Mouse (Mus musculus) right cerebral cortex, postnatal 25 days (tissue): Measurements from ENCODE around the gene Ahsa1.
A peak's percentile ranks its signal among the peaks of the same experiment; 100 is the strongest.
"Not testable (repeated sequence)": the region's sequence is repeated elsewhere in the genome, so short reads cannot be mapped to it uniquely, and the experiment has no call there.

ENCODE experiments used
- DNase-seq: peaks from one replicate; pipeline ENCODE4 v3.0.0; 2022

Gene Ahsa1

DNA sequence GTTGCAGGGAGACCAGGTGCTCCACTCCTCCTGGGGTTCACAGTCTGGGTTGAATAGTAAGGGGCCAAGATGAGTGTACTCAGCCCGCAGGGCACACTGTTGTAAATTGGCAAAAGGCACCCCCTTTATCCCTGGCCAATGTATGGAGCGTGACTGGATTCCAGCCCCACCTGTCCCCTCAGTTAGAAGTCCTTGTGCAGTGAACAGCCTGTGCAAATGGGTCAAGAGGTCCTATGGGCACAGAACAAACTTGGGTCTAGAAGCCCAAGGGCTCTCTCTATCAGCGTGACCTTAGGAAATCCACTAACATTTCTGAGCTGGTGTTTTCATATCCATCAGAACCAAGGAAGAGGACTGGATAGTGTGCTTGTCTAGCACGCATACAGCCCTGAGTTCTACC, 16.5 kb downstream of the Ahsa1 start:
- no peak for DNase-seq

DNA sequence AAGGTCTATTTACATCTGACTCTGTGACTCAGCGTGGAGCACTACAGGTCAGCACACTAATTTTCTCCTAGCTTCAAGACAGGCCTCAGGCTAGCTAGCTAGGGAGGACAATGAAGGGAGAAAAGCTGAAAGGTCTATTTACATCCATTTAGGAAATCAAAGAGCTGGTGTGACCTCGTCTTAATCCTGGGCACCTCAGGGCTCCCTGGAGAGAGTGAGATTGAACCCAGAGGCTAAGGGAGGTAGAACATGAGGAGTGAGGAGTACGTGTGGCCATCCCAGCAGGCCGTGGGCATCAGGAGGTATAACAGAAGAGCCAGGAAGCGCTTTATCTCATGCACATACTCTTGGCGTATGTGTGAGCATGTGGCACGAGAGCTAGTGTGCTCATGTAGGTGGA, 17.4 kb downstream of the Ahsa1 start:
- no peak for DNase-seq

- DNase-seq, result no peak
Measured at GRCm38 (mm10) chr12:87284268-87284667, 18.0 kb downstream of the Ahsa1 start.

DNA sequence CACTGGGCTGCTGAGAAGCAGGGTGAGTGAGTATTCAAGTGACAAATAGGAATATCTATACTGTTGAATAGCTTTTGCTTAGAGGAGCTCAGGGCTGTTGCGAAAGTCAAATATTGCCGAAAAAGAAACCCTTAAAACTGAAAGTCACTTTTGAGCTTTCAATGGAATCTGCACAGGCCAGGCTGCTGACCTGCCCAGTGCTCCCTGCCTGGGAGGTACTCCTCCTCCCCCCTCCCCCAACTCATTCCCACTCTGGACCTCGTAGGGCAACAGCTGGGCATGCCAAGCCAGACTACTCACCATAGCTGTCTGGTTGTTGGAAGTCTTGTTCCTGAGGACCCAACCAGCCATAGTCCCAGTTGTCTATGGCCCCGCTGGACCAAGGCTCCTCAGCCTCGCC, 18.4 kb downstream of the Ahsa1 start:
- no peak for DNase-seq

DNA sequence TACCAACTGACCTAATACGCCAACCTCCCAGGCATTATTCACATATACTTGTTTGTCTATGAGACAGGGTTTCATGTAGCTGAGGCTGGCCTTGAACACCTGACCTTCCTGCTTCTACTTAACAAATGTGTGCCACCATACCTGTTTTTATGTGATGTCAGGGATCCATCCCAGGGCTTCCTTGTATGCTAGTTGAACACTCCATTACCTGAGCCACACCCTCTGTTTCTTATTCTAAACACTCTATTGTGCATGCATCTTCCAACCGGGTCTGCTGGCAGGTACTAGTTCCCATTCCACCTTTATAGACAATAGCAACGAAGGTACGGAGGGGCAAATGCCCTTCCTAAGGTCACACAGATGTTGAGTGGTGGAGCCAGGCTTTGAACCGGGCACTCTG, 22.8 kb downstream of the Ahsa1 start:
- DNase-seq, result no peak

- DNase-seq, result no peak
Measured at GRCm38 (mm10) chr12:87293934-87294333, 27.7 kb downstream of the Ahsa1 start.

GRCm38 (mm10) chr12:87299037-87299656, 32.9 kb downstream of the Ahsa1 start:
- peak; percentile 18 for DNase-seq

GRCm38 (mm10) chr12:87299657-87300440, 33.6 kb downstream of the Ahsa1 start, which contains the start of gene Ism2:
Gene Ism2, minus strand, starts transcription at chr12:87299705.
- DNase-seq, result peak; percentile 28

DNA sequence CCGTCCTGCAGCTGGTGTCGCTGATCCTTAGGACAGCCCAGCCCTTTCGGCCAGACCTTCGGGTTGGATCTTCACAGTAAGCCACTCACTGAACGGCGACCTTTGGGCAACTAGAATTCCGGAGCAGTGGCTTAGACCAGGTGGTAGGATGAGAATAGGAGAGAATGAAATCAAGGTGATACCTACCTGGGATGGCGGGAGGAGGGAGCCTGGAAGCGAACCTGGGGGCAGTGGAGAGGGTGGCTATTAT, 34.1 kb downstream of the Ahsa1 start:
- no peak for DNase-seq

DNA sequence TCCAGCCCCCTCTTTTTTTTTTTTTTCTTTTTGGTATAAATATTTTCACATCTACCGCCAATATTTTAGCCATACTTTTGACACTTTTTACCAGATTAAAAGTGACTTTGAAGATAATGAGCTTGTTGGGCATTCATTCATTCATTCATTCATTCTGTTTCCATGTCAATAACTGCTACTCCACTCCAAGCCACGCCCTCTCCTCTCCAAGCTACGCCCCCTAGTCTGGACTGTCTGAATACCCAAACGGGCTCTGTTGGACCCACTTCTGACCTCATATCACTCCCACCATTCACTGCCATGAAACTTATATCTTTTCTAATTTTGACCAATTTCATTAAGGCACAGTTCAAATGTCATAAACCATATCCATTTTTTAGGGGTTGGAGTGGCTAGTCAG, 34.9 kb downstream of the Ahsa1 start:
- DNase-seq, result no peak

DNA sequence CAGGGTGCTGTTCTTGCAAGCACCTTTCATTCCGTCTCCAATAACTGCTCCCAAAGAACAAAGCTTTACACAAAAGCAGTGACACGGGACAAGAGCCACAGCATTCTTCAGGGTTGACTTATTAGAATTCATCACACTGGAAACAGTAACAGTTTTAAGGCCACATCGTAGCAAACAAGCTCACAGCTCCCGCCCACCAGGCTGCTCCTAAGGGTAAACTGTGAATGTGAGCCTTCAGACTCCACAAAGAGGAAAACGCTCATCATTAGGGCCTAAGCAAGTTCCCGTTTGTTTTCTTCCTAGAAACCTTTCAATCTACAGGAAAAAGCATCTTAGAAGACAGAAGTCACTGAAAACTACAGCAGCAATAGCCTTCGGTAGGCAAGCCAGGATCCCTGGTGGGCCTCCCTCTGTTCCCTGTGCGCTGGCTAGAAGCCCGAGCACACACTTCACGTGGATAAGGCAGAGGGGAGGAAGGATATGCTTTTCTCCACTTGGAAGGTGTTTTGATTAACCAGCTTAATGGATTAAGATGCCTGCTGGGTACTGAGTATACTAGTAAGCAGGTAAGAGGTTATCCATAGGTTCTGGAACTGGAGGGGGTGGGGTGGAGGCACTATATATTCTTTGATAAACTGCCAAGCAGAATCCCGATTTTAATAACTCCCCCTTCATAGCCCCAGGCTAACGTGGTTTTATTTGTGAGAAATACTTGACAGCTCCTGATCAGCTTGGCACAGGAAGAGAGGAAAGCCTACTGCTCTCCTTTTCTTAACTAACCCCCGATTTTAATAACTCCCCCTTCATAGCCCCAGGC, 39.7 kb downstream of the Ahsa1 start:
- DNase-seq, result no peak

DNA sequence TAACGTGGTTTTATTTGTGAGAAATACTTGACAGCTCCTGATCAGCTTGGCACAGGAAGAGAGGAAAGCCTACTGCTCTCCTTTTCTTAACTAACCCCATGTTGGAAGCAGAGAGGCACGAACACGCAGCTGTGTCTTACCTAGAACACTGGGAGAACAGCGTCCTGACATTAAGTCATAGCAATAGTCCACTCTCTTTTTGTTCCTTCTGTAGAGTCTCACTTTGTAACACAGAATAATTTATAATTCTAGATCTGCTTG, 40.2 kb downstream of the Ahsa1 start:
- not testable (repeated sequence) for DNase-seq

DNA sequence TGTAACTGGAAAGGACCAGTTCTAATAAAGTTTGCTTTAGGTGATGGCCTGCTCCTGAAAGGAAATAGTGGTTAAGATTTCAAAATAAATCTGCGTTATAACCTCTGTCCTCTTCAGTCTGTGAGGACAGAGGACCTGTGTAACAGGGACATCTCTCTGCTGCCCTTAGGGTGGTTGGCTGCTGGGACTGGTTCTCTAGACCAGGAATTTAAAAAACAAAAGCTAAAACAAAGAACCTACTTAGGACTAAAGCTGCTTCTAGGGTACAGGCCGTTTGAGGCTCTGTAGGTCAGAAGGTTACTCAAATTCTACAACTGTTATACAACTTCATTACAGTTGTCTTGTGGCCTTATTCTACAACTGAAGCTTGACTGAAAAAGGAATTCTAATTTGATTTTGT, 46.8 kb downstream of the Ahsa1 start:
- DNase-seq, result no peak

DNA sequence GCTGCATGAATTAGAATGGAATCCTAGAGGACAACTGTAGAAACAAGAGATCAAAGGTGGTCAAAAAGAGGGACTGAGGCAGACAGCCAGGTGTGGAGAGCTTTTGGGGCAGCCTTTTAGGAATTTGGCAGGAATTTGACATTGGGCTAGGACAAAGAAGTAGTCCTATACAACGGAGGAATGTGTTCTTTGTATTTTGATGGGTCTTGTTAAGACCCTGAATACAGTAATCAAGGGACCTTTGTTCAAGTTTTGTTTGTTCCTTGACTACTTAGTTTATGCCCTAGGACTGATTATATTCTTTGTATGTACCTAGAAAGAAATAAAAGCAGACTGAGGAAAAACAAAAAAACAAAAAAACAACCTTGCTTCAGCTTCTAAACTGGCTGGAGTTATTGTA, 51.7 kb downstream of the Ahsa1 start:
- DNase-seq, result no peak

DNA sequence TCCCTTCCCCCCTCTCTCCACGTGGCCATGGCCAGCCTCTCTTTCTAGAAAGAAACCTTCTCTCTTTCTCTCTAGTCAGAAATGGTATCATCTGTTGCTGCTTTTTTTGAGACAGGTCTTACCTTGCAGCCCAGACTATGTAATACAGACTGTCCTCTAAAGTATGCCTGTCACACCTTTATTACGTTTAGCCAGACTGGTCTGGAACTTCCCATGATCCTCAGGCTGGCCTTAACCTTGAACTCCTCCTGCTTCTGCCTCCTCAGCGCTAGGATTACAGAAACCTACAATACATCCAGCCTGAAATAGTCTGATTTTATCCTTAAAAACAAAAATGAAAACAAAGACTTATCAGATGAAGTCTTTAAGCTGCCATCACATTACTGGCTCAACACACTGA, 53.0 kb downstream of the Ahsa1 start:
- DNase-seq, result no peak
